Mouse (Mus musculus) ES-Bruce4 (cell line): ENCODE data around the gene Map1a. TPM values are rescaled to one million over a fixed set of nuclear protein-coding genes. Genes with fewer than 3 reads are reported as not detected.

Experiments
- H3K27ac ChIP-seq: 2 replicates; pipeline ENCODE4 v1.5.1; 2012; ENCODE audit warnings: low read length, inconsistent platforms; ENCODE audit not compliant: insufficient read depth
- H3K27me3 ChIP-seq: 2 replicates; pipeline ENCODE4 v1.6.1; 2012; ENCODE audit warnings: mild to moderate bottlenecking, low read length, inconsistent platforms; ENCODE audit not compliant: control insufficient read depth, poor library complexity, insufficient read depth, severe bottlenecking
- H3K36me3 ChIP-seq: 2 replicates; pipeline ENCODE4 v1.6.1; 2012; ENCODE audit warnings: inconsistent platforms, mild to moderate bottlenecking, low read length, moderate library complexity; ENCODE audit not compliant: control insufficient read depth, poor library complexity, insufficient read depth, severe bottlenecking
- H3K4me1 ChIP-seq: one replicate; pipeline ENCODE4 v1.8.1; 2011; ENCODE audit warnings: low read length; ENCODE audit not compliant: control insufficient read depth, insufficient read depth
- H3K4me3 ChIP-seq: 2 replicates; pipeline ENCODE4 v1.5.1; 2011; ENCODE audit warnings: low read depth, mild to moderate bottlenecking, low read length
- H3K9ac ChIP-seq: 2 replicates; pipeline ENCODE4 v1.6.1; 2012; ENCODE audit warnings: low read depth, mild to moderate bottlenecking, inconsistent platforms; ENCODE audit not compliant: poor library complexity, severe bottlenecking
- H3K9me3 ChIP-seq: replicated peaks from 2 replicates; pipeline ENCODE4 v1.6.1; 2012; ENCODE audit warnings: mild to moderate bottlenecking, low read length, inconsistent platforms; ENCODE audit not compliant: control insufficient read depth, poor library complexity, insufficient read depth, severe bottlenecking
- CTCF ChIP-seq: IDR thresholded peaks from one replicate; pipeline ENCODE4 v1.8.1; 2011; ENCODE audit warnings: low read depth, low read length
- EP300 ChIP-seq: IDR thresholded peaks from 2 replicates; pipeline ENCODE4 v1.6.1; 2011; ENCODE audit warnings: low read depth, low read length; ENCODE audit not compliant: insufficient read depth
- POLR2A ChIP-seq: IDR thresholded peaks from one replicate; pipeline ENCODE4 v1.8.1; 2011; ENCODE audit warnings: low read length; ENCODE audit not compliant: insufficient read depth
- polyA plus RNA-seq: library from polyadenylated mRNA; stranded (reverse); fragments of >200 nt; gene quantifications from 2 replicates; pipeline ENCODE4 v1.2.4, GENCODE M21; 2011; ENCODE audit warnings: low read depth; ENCODE audit not compliant: missing spikeins, insufficient read depth, insufficient read length

Map1a gene
- polyA plus RNA-seq, 1 experiment: 5.3 TPM

- H3K27ac ChIP-seq: peak overlapping the region; percentile 61
- TF ChIP-seq POLR2A (no peak), CTCF (no peak), EP300 (peak; percentile 89)
- no peak overlapping the region for H3K9ac ChIP-seq
- H3K27me3 ChIP-seq: no peaks in the 10 kb centered on the region
- H3K4me3 ChIP-seq: peak overlapping the region; percentile 28; the same call in 1 of the 2 replicates
- peaks cover 12% of the 10 kb centered on the region for H3K4me1 ChIP-seq
- H3K9me3 ChIP-seq: no peaks in the 10 kb centered on the region
- no peaks in the 10 kb centered on the region for H3K36me3 ChIP-seq
Measured at GRCm38 (mm10) chr2:121294182-121294581, 4.8 kb downstream of the Map1a start.

GRCm38 (mm10) chr2:121294753-121295607, 5.6 kb downstream of the Map1a start:
- Histone ChIP-seq H3K27ac (peak overlapping the region; percentile 61), H3K4me1 (peaks cover 12% of the 10 kb centered on the region), H3K27me3 (no peaks in the 10 kb centered on the region)

GRCm38 (mm10) chr2:121295608-121296571, 6.5 kb downstream of the Map1a start:
- Histone ChIP-seq H3K4me3 (peak overlapping the region; percentile 34), H3K36me3 (no peaks in the 10 kb centered on the region), H3K9me3 (no peaks in the 10 kb centered on the region), H3K9ac (no peak overlapping the region), H3K4me1 (peaks cover 12% of the 10 kb centered on the region), H3K27me3 (no peaks in the 10 kb centered on the region), H3K27ac (no peak overlapping the region)
- TF ChIP-seq POLR2A: no peak
- no peak for TF ChIP-seq CTCF
- TF ChIP-seq EP300: no peak

More at GRCm38 (mm10) chr2:121294753-121295607, 5.6 kb downstream of the Map1a start:
- H3K9ac ChIP-seq: no peak overlapping the region
- H3K9me3 ChIP-seq: no peaks in the 10 kb centered on the region
- TF ChIP-seq POLR2A (no peak), CTCF (no peak), EP300 (no peak)
- H3K36me3 ChIP-seq: no peaks in the 10 kb centered on the region
- peak overlapping the region; percentile 34 for H3K4me3 ChIP-seq

- no peaks in the 10 kb centered on the region for H3K9me3 ChIP-seq
- no peaks in the 10 kb centered on the region for H3K36me3 ChIP-seq
- H3K27ac ChIP-seq: no peak overlapping the region
- TF ChIP-seq CTCF (no peak), POLR2A (no peak), EP300 (no peak)
- H3K4me3 ChIP-seq: no peak overlapping the region
- H3K9ac ChIP-seq: no peak overlapping the region
- peaks cover 15% of the 10 kb centered on the region for H3K4me1 ChIP-seq
- no peaks in the 10 kb centered on the region for H3K27me3 ChIP-seq
Measured at GRCm38 (mm10) chr2:121296754-121297231, 7.4 kb downstream of the Map1a start.

- H3K4me1 ChIP-seq: peaks cover 15% of the 10 kb centered on the region
- H3K9ac ChIP-seq: no peak overlapping the region
- H3K36me3 ChIP-seq: no peaks in the 10 kb centered on the region
- no peak overlapping the region for H3K4me3 ChIP-seq
- H3K9me3 ChIP-seq: no peaks in the 10 kb centered on the region
- H3K27ac ChIP-seq: no peak overlapping the region
- no peak for TF ChIP-seq POLR2A
- no peak for TF ChIP-seq CTCF
- no peak for TF ChIP-seq EP300
- H3K27me3 ChIP-seq: no peaks in the 10 kb centered on the region
Measured at GRCm38 (mm10) chr2:121297701-121298100, 8.3 kb downstream of the Map1a start.
